Mouse (Mus musculus) MEL (cell line): ENCODE results near the gene Hsd17b2.

ENCODE experiments used
- CHD2 ChIP-seq: IDR thresholded peaks from 2 replicates; pipeline ENCODE4 v1.6.1; 2011; ENCODE audit warnings: low read length, improper control_type of control experiment
- JUND ChIP-seq: IDR thresholded peaks from 2 replicates; pipeline ENCODE4 v1.6.1; 2011; ENCODE audit warnings: low read depth, mild to moderate bottlenecking, improper control_type of control experiment, low read length
- MYB ChIP-seq: IDR thresholded peaks from 2 replicates; pipeline ENCODE4 v1.6.1; 2011; ENCODE audit warnings: mild to moderate bottlenecking, low read depth, low read length, improper control_type of control experiment
- NRF1 ChIP-seq: IDR thresholded peaks from 2 replicates; pipeline ENCODE4 v1.6.1; 2014; ENCODE audit warnings: low read depth, mild to moderate bottlenecking, inconsistent platforms, low read length, improper control_type of control experiment, moderate library complexity; ENCODE audit not compliant: poor library complexity, insufficient read depth, severe bottlenecking
- POLR2A ChIP-seq, 2 experiments: IDR thresholded peaks; 2 replicates each; pipeline ENCODE4 v1.6.1; 2011 to 2012; ENCODE audit warnings: low read length in 2 of 2, mild to moderate bottlenecking in 2 of 2, control low read depth in 1 of 2, improper control_type of control experiment in 1 of 2, low read depth in 1 of 2, moderate library complexity in 1 of 2; ENCODE audit not compliant: control insufficient read depth in 1 of 2, insufficient read depth in 1 of 2, poor library complexity in 1 of 2
- RAD21 ChIP-seq: IDR thresholded peaks from 2 replicates; pipeline ENCODE4 v1.6.1; 2011; ENCODE audit warnings: mild to moderate bottlenecking, low read depth, low read length, improper control_type of control experiment
- SIN3A ChIP-seq: IDR thresholded peaks from 2 replicates; pipeline ENCODE4 v1.6.1; 2012; ENCODE audit warnings: low read length, improper control_type of control experiment, inconsistent platforms

DNA sequence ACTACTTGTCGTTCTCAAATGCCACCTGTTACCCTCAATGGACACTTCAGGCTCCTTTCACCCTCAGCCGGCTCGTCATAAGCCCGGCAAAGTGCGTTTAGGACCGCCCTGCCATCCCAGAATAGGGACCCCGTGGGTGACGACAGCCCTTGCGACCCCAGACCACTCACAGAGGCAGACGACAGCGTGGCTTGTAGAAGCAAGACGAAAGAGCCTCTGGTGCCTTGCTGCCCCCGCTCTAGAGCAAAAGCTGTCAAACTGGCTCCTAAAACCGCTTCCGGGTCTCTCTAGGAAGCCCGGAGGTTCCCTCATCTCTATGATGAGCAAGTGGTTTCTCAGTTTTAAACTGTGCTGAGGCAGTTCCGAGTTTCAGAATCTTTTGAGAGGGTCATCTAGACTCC, 28.3 kb upstream of the Hsd17b2 start, which contains the start of gene Sdr42e1:
- no peak for TF ChIP-seq MYB
- no peak for TF ChIP-seq POLR2A (IDR thresholded peaks at IDR 0.05; ENCODE audit: control insufficient read depth in 1 of 2, insufficient read depth in 1 of 2, low read depth in 1 of 2, low read length in 2 of 2, poor library complexity in 1 of 2)
- no peak for TF ChIP-seq RAD21
- no peak for TF ChIP-seq JUND
- no peak for TF ChIP-seq CHD2
- TF ChIP-seq SIN3A = no peak
- TF ChIP-seq NRF1 = no peak
